Mouse (Mus musculus): ENCODE results near the gene Sh3pxd2a. TPM values are rescaled to one million over a fixed set of nuclear protein-coding genes. Genes with fewer than 3 reads are reported as not detected.

The Sh3pxd2a gene
- polyA plus RNA-seq, 1 experiment from 2014 or later: 3.8 TPM

GRCm38 (mm10) chr19:47385971-47386370 is 78.2 kb downstream of the Sh3pxd2a start:
- no peaks in the 10 kb centered on the region for H3K36me3 ChIP-seq
- DNase-seq (ENCODE audit: low spot score): no peak
- 83% methylated on average over 10 of the region's 10 CpGs for WGBS
- no peak overlapping the region for H3K4me3 ChIP-seq
- no peaks in the 10 kb centered on the region for H3K9me3 ChIP-seq (replicated peaks)
- peaks cover 32% of the 10 kb centered on the region for H3K4me1 ChIP-seq
- no peak overlapping the region for H3K27ac ChIP-seq
- H3K27me3 ChIP-seq (ENCODE audit: low read depth, poor library complexity, severe bottlenecking): no peaks in the 10 kb centered on the region

GRCm38 (mm10) chr19:47384639-47385038 is 79.6 kb downstream of the Sh3pxd2a start:
- Histone ChIP-seq H3K4me3 (no peak overlapping the region), H3K4me1 (peaks cover 30% of the 10 kb centered on the region)

GRCm38 (mm10) chr19:47384036-47384435 is 80.2 kb downstream of the Sh3pxd2a start:
- WGBS: 86% methylated on average over 12 of the region's 12 CpGs
- no peaks in the 10 kb centered on the region for H3K9me3 ChIP-seq (replicated peaks)
- DNase-seq (ENCODE audit: low spot score): no peak
- H3K36me3 ChIP-seq: no peaks in the 10 kb centered on the region
- peaks cover 33% of the 10 kb centered on the region for H3K4me1 ChIP-seq
- H3K27ac ChIP-seq: peak overlapping the region; percentile 25; the same call in 1 of the 2 replicates
- no peak overlapping the region for H3K4me3 ChIP-seq
- no peaks in the 10 kb centered on the region for H3K27me3 ChIP-seq (ENCODE audit: low read depth, poor library complexity, severe bottlenecking)

More at GRCm38 (mm10) chr19:47384639-47385038, 79.6 kb downstream of the Sh3pxd2a start:
- H3K9me3 ChIP-seq (replicated peaks): no peaks in the 10 kb centered on the region
- H3K27ac ChIP-seq: peak overlapping the region; percentile 30; the same call in 1 of the 2 replicates
- H3K36me3 ChIP-seq: no peaks in the 10 kb centered on the region
- H3K27me3 ChIP-seq (ENCODE audit: low read depth, poor library complexity, severe bottlenecking): no peaks in the 10 kb centered on the region
- 91% methylated on average over 3 of the region's 3 CpGs for WGBS
- no peak for DNase-seq (ENCODE audit: low spot score)

GRCm38 (mm10) chr19:47382268-47382667 is 81.9 kb downstream of the Sh3pxd2a start:
- H3K4me3 ChIP-seq: no peak overlapping the region
- H3K4me1 ChIP-seq: peaks cover 24% of the 10 kb centered on the region
- DNase-seq (ENCODE audit: low spot score): no peak
- 88% methylated on average over 5 of the region's 5 CpGs for WGBS
- H3K27me3 ChIP-seq (ENCODE audit: low read depth, poor library complexity, severe bottlenecking): no peaks in the 10 kb centered on the region
- H3K27ac ChIP-seq: no peak overlapping the region
- H3K36me3 ChIP-seq: no peaks in the 10 kb centered on the region
- H3K9me3 ChIP-seq (replicated peaks): no peaks in the 10 kb centered on the region

- no peaks in the 10 kb centered on the region for H3K36me3 ChIP-seq
- H3K4me1 ChIP-seq: peaks cover 21% of the 10 kb centered on the region
- no peak overlapping the region for H3K4me3 ChIP-seq
- H3K9me3 ChIP-seq (replicated peaks): no peaks in the 10 kb centered on the region
- WGBS: 95% methylated on average over 15 of the region's 15 CpGs
- peak overlapping the region; percentile 30; the same call in 1 of the 2 replicates for H3K27ac ChIP-seq
- no peaks in the 10 kb centered on the region for H3K27me3 ChIP-seq (ENCODE audit: low read depth, poor library complexity, severe bottlenecking)
- DNase-seq (ENCODE audit: low spot score): no peak
Measured at GRCm38 (mm10) chr19:47381011-47381410, 83.2 kb downstream of the Sh3pxd2a start.

- WGBS: 84% methylated on average over 5 of the region's 5 CpGs
- no peaks in the 10 kb centered on the region for H3K9me3 ChIP-seq (replicated peaks)
- peaks cover 19% of the 10 kb centered on the region for H3K4me1 ChIP-seq
- no peak for DNase-seq (ENCODE audit: low spot score)
- no peaks in the 10 kb centered on the region for H3K27me3 ChIP-seq (ENCODE audit: low read depth, poor library complexity, severe bottlenecking)
- no peaks in the 10 kb centered on the region for H3K36me3 ChIP-seq
- H3K4me3 ChIP-seq: no peak overlapping the region
- H3K27ac ChIP-seq: peak overlapping the region; percentile 32; the same call in 1 of the 2 replicates
Measured at GRCm38 (mm10) chr19:47379141-47379540, 85.1 kb downstream of the Sh3pxd2a start.

GRCm38 (mm10) chr19:47374916-47375573 is 89.2 kb downstream of the Sh3pxd2a start:
- H3K36me3 ChIP-seq: peaks cover 9% of the 10 kb centered on the region; the same call in 1 of the 2 replicates
- no peaks in the 10 kb centered on the region for H3K27me3 ChIP-seq (ENCODE audit: low read depth, poor library complexity, severe bottlenecking)
- no peak overlapping the region for H3K27ac ChIP-seq
- DNase-seq (ENCODE audit: low spot score): no peak
- H3K4me3 ChIP-seq: no peak overlapping the region
- peaks cover 37% of the 10 kb centered on the region for H3K4me1 ChIP-seq
- H3K9me3 ChIP-seq (replicated peaks): no peaks in the 10 kb centered on the region
- 89% methylated on average over 8 of the region's 8 CpGs for whole genome bisulfite sequencing

- Histone ChIP-seq H3K4me3 (no peak overlapping the region), H3K27ac (no peak overlapping the region), H3K9me3 (replicated peaks) (no peaks in the 10 kb centered on the region), H3K36me3 (peaks cover 9% of the 10 kb centered on the region; the same call in 1 of the 2 replicates), H3K27me3 (ENCODE audit: low read depth, poor library complexity, severe bottlenecking) (no peaks in the 10 kb centered on the region), H3K4me1 (peaks cover 43% of the 10 kb centered on the region)
- 41% methylated on average over 4 of the region's 4 CpGs for WGBS
- peak; percentile 81 for DNase-seq (ENCODE audit: low spot score)
Measured at GRCm38 (mm10) chr19:47374440-47374839, 89.8 kb downstream of the Sh3pxd2a start.

GRCm38 (mm10) chr19:47372044-47372443 is 92.2 kb downstream of the Sh3pxd2a start:
- H3K4me3 ChIP-seq: no peak overlapping the region
- H3K4me1 ChIP-seq: peaks cover 47% of the 10 kb centered on the region
- H3K9me3 ChIP-seq (replicated peaks): no peaks in the 10 kb centered on the region
- no peak for DNase-seq (ENCODE audit: low spot score)
- peaks cover 9% of the 10 kb centered on the region; the same call in 1 of the 2 replicates for H3K36me3 ChIP-seq
- WGBS: 55% methylated on average over 5 of the region's 5 CpGs
- no peaks in the 10 kb centered on the region for H3K27me3 ChIP-seq (ENCODE audit: low read depth, poor library complexity, severe bottlenecking)
- no peak overlapping the region for H3K27ac ChIP-seq

GRCm38 (mm10) chr19:47371521-47371920 is 92.7 kb downstream of the Sh3pxd2a start:
- Histone ChIP-seq H3K27ac (peak overlapping the region; percentile 31; the same call in 1 of the 2 replicates), H3K4me1 (peaks cover 47% of the 10 kb centered on the region), H3K9me3 (replicated peaks) (no peaks in the 10 kb centered on the region), H3K4me3 (no peak overlapping the region), H3K27me3 (ENCODE audit: low read depth, poor library complexity, severe bottlenecking) (no peaks in the 10 kb centered on the region), H3K36me3 (peaks cover 9% of the 10 kb centered on the region; the same call in 1 of the 2 replicates)
- 96% methylated on average over 11 of the region's 11 CpGs for WGBS
- DNase-seq (ENCODE audit: low spot score): no peak

GRCm38 (mm10) chr19:47369008-47369407 is 95.2 kb downstream of the Sh3pxd2a start:
- Histone ChIP-seq H3K27ac (peak overlapping the region; percentile 72), H3K9me3 (replicated peaks) (no peaks in the 10 kb centered on the region), H3K4me3 (no peak overlapping the region), H3K4me1 (peaks cover 48% of the 10 kb centered on the region), H3K36me3 (peaks cover 11% of the 10 kb centered on the region; the same call in 1 of the 2 replicates), H3K27me3 (ENCODE audit: low read depth, poor library complexity, severe bottlenecking) (no peaks in the 10 kb centered on the region)
- WGBS: 60% methylated on average over 3 of the region's 3 CpGs
- DNase-seq (ENCODE audit: low spot score): no peak

GRCm38 (mm10) chr19:47367271-47367879 is 96.8 kb downstream of the Sh3pxd2a start:
- 95% methylated on average over 12 of the region's 12 CpGs for WGBS
- Histone ChIP-seq H3K9me3 (replicated peaks) (no peaks in the 10 kb centered on the region), H3K4me1 (peaks cover 55% of the 10 kb centered on the region), H3K36me3 (peaks cover 17% of the 10 kb centered on the region), H3K27ac (peak overlapping the region; percentile 44; the same call in 1 of the 2 replicates), H3K27me3 (ENCODE audit: low read depth, poor library complexity, severe bottlenecking) (no peaks in the 10 kb centered on the region), H3K4me3 (no peak overlapping the region)
- DNase-seq (ENCODE audit: low spot score): no peak

GRCm38 (mm10) chr19:47366576-47366975 is 97.6 kb downstream of the Sh3pxd2a start:
- no peaks in the 10 kb centered on the region for H3K27me3 ChIP-seq (ENCODE audit: low read depth, poor library complexity, severe bottlenecking)
- H3K4me1 ChIP-seq: peaks cover 50% of the 10 kb centered on the region
- peaks cover 22% of the 10 kb centered on the region for H3K36me3 ChIP-seq
- H3K27ac ChIP-seq: 0 out of 2 replicates have a peak overlapping the region, but pooled peaks have one; percentile 3
- no peaks in the 10 kb centered on the region for H3K9me3 ChIP-seq (replicated peaks)
- no peak overlapping the region for H3K4me3 ChIP-seq
- WGBS: 89% methylated on average over 8 of the region's 8 CpGs
- DNase-seq (ENCODE audit: low spot score): no peak

Measured in limb, embryonic 10.5 days (tissue).